Mouse (Mus musculus): ENCODE results near the gene Cnksr1. TPM values are rescaled to one million over a fixed set of nuclear protein-coding genes. Genes with fewer than 3 reads are reported as not detected.
A peak's percentile ranks its signal among the peaks of the same experiment; 100 is the strongest.

The Cnksr1 gene
- polyA plus RNA-seq, 1 experiment from 2014 or later: 2.1 TPM

DNA sequence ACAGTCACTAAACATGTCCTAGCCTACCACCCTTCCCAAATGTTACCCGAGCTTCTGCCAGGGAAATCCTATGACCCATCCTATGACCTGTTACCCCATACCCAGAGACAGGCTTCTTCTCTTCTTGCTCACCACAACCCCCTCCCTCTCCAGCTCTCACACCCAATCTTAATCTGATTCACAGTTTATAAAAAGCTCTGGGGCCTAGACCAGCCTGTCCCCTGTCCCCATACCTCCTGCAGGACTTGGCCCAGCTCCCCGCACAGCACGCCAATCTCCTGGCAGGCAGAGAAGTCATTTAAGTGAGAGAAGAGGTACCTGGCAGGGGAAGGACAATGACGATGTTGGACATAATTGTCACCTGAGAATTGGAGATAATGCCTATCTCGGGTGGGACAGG lies 3.3 kb downstream of the Cnksr1 start:
- 78% methylated on average over 5 of the region's 5 CpGs for WGBS
- no peak overlapping the region for H3K4me2 ChIP-seq (replicated peaks)
- no peaks in the 10 kb centered on the region for H3K9me3 ChIP-seq
- peaks cover 4% of the 10 kb centered on the region; the same call in 1 of the 2 replicates for H3K4me1 ChIP-seq
- ATAC-seq (ENCODE audit: insufficient number of reproducible peaks, insufficient read depth, low FRiP score, low TSS enrichment): no peak
- no peak overlapping the region for H3K27ac ChIP-seq
- H3K4me3 ChIP-seq: no peak overlapping the region
- no peak overlapping the region for H3K9ac ChIP-seq
- peaks cover 21% of the 10 kb centered on the region for H3K27me3 ChIP-seq
- no peaks in the 10 kb centered on the region for H3K36me3 ChIP-seq

DNA sequence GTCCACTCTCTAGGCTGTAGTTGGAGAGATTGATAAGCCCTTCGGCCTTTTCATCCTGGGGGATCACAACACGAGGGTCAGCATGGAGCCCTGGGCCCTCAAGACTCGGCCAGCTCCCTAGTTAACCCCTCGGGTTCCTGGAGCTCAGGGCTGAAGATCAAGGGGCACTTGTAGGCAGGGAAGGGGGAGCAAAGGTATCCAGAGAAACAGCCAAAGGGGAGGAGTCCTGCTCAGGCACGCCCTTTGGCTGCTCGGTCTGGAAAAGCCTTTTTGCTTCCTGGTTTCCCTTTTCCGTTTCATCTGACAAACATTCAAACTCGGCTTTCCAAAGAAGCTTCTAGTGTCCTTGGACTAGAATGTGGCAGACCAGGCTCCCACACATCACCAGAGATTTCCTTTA lies 7.8 kb downstream of the Cnksr1 start:
- H3K9me3 ChIP-seq: no peaks in the 10 kb centered on the region
- no peak overlapping the region for H3K9ac ChIP-seq
- H3K27me3 ChIP-seq: no peaks in the 10 kb centered on the region
- H3K27ac ChIP-seq: no peak overlapping the region
- H3K36me3 ChIP-seq: no peaks in the 10 kb centered on the region
- H3K4me1 ChIP-seq: no peaks in the 10 kb centered on the region
- no peak overlapping the region for H3K4me2 ChIP-seq (replicated peaks)
- WGBS: 41% methylated on average over 8 of the region's 8 CpGs
- ATAC-seq (ENCODE audit: insufficient number of reproducible peaks, insufficient read depth, low FRiP score, low TSS enrichment): no peak
- H3K4me3 ChIP-seq: no peak overlapping the region

DNA sequence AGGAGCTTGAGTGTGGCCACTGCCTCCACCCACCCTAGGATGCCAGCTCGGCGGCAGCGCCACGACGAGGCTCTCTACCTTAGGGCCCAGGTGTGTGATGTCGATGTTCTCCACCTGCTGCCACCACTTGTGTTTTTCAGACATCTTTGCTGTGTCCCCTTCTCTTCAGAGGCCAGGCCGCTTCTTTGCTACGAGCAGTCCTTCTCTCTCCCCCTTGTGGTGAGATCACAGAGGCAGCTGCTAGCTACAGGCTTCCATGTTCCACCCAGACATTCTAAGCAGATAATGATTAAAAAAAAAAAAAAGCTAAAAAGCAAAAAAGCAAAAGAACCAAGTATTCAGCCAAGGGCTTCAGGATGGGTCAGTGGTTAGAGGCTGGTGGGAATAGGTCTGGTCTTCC lies 11.0 kb downstream of the Cnksr1 start, which contains the start of gene Catsper4:
Gene Catsper4, minus strand, starts transcription at position 190 of the 400 bp plus-strand sequence.
- Histone ChIP-seq H3K36me3 (no peaks in the 10 kb centered on the region), H3K27ac (no peak within 1 kb of the TSS), H3K9ac (no peak within 1 kb of the TSS), H3K4me1 (no peaks in the 10 kb centered on the region), H3K4me2 (replicated peaks) (no peak within 1 kb of the TSS), H3K4me3 (no peak within 1 kb of the TSS), H3K27me3 (no peaks in the 10 kb centered on the region), H3K9me3 (no peaks in the 10 kb centered on the region)
- ATAC-seq (ENCODE audit: insufficient number of reproducible peaks, insufficient read depth, low FRiP score, low TSS enrichment): no peak
- 75% methylated on average over 8 of the region's 8 CpGs for WGBS

DNA sequence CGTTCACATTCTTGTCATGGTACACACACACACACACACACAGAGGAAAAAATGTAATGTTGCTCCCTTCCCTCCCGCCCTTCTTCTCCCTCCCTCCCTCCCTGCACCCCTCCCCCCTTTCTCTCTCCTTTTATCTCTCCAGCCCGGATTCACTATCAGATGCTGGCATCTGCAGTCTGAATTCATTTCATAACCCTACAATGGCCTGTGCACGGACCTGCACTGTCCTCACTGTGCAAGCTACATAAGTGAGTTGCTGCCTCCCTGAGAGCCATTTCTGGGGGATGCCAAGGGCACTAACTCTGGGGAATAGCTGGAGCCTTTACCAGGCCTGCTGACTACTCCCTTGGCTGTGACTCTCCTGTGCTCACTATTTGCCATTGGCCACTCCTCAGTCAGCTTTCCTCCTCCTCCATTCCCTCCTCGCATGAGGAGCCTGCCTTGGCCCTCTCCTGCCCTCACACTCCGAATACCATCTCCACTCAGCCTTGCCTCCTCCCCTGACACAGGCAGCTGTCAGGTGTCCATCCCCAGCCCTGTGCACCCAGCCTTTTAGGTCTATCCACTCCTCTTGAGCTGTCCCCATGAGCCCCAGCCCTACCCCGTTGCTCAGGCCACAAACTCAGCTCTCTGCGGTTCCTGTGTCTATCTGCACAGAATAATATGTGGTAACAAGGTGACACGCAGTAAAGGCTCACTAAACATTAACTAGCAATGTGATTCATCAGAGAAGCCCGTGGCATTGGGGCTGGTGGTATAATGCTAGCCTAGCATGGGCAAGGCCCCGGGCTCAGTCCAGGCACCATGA lies 15.2 kb downstream of the Cnksr1 start:
- no peak for ATAC-seq (ENCODE audit: insufficient number of reproducible peaks, insufficient read depth, low FRiP score, low TSS enrichment)
- no peaks in the 10 kb centered on the region for H3K4me1 ChIP-seq
- H3K4me2 ChIP-seq (replicated peaks): no peak overlapping the region
- H3K27me3 ChIP-seq: no peaks in the 10 kb centered on the region
- H3K4me3 ChIP-seq: no peak overlapping the region
- H3K9me3 ChIP-seq: no peaks in the 10 kb centered on the region
- no peak overlapping the region for H3K27ac ChIP-seq
- no peaks in the 10 kb centered on the region for H3K36me3 ChIP-seq
- no peak overlapping the region; the same call in 1 of the 2 replicates for H3K9ac ChIP-seq
- WGBS: 63% methylated on average over 11 of the region's 11 CpGs

DNA sequence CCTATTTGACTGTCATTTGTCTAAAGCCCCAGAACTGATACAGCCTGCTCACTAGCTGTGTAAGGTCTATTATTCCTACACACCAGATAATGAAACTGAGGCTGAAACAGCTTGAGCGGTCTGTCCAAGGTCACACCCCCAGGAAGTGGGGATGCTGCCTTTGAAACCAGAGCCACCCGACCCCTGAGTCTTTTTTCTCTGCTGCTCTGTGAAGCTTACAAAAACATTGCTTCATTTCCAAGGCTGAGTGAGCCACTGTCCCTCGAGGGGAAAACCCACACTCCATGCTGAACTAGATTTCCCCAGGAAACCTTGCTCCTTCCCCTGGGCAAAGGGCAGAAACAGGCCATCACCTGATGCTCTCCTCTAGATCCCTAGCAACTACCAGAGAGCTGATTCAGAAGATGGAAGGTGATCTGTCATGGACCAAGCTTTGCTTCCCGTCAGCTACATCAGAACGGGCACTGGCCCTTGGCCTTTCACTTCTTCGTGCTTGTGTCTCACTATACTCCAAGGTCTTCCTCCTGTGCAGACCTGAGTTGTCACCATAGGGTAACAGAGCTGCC lies 31.6 kb downstream of the Cnksr1 start:
- Histone ChIP-seq H3K4me3 (no peak overlapping the region), H3K9me3 (no peaks in the 10 kb centered on the region), H3K27ac (no peak overlapping the region), H3K36me3 (no peaks in the 10 kb centered on the region), H3K9ac (no peak overlapping the region), H3K4me2 (replicated peaks) (no peak overlapping the region), H3K27me3 (0 out of 2 replicates have a peak, but pooled peaks cover 7% of the 10 kb centered on the region), H3K4me1 (peaks cover 6% of the 10 kb centered on the region; the same call in 1 of the 2 replicates)
- 40% methylated on average over 6 of the region's 6 CpGs for WGBS
- no peak for ATAC-seq (ENCODE audit: insufficient number of reproducible peaks, insufficient read depth, low FRiP score, low TSS enrichment)

DNA sequence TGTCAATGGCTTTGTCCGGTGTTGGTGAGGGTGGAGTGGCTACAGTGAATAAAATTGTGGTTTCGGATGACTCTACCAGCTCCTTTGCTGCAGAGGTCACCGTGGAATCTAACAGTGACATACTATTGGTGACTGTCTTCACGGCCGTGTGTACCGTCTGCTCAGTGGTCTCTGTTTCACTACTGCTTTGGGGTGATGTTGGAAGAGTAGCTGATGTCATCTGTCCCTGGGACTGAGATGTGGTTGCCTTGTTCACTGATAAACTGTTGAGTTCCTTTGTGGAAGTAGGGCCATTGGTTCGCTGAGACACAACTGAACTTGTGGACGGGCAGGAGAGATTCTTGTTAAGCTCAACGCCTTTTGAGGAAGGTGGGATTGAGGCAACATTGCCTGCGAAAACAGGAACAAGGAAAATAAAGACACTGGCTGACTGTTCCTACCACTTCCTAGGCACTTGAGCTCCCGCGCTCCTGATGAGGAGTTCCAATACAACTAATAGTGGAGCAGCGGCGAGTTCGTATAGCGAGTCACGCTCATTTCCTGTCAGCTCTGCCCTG lies 34.8 kb downstream of the Cnksr1 start:
- no peak overlapping the region for H3K9ac ChIP-seq
- no peak for ATAC-seq (ENCODE audit: insufficient number of reproducible peaks, insufficient read depth, low FRiP score, low TSS enrichment)
- 0 out of 2 replicates have a peak, but pooled peaks cover under 1% of the 10 kb centered on the region for H3K27me3 ChIP-seq
- no peaks in the 10 kb centered on the region for H3K36me3 ChIP-seq
- H3K4me3 ChIP-seq: no peak overlapping the region
- no peaks in the 10 kb centered on the region for H3K9me3 ChIP-seq
- H3K4me1 ChIP-seq: peaks cover 6% of the 10 kb centered on the region; the same call in 1 of the 2 replicates
- no peak overlapping the region for H3K4me2 ChIP-seq (replicated peaks)
- 78% methylated on average over 17 of the region's 17 CpGs for WGBS
- no peak overlapping the region for H3K27ac ChIP-seq

DNA sequence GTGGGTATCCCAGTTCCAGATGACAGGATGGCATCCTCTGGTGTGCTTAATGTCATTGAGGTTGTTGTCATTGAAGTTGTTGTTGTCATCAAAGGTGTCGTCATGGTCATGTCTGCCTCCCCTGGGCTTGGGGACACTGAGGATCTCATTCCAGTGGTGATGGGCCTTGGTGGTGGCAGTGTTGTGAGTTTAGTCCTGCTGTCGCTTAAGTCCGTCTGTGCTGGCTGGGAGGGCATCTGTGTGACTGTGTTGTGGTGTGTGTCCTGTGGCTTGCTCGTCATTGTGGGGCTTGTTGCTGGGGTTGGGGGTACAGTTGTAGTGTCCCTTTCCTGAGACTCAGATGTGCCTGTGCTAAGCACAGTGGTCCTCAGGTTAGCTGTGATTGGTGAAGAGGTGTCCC lies 35.3 kb downstream of the Cnksr1 start, which contains the start of gene Gm7534:
Gene Gm7534, minus strand, starts transcription at position 101 of the 400 bp plus-strand sequence.
- Histone ChIP-seq H3K4me2 (replicated peaks) (no peak within 1 kb of the TSS), H3K9ac (no peak within 1 kb of the TSS), H3K27me3 (no peaks in the 10 kb centered on the region), H3K9me3 (no peaks in the 10 kb centered on the region), H3K27ac (no peak within 1 kb of the TSS), H3K4me1 (peaks cover 6% of the 10 kb centered on the region; the same call in 1 of the 2 replicates), H3K4me3 (no peak within 1 kb of the TSS), H3K36me3 (no peaks in the 10 kb centered on the region)
- ATAC-seq (ENCODE audit: insufficient number of reproducible peaks, insufficient read depth, low FRiP score, low TSS enrichment): no peak
- 92% methylated on average over 4 of the region's 4 CpGs for WGBS

DNA sequence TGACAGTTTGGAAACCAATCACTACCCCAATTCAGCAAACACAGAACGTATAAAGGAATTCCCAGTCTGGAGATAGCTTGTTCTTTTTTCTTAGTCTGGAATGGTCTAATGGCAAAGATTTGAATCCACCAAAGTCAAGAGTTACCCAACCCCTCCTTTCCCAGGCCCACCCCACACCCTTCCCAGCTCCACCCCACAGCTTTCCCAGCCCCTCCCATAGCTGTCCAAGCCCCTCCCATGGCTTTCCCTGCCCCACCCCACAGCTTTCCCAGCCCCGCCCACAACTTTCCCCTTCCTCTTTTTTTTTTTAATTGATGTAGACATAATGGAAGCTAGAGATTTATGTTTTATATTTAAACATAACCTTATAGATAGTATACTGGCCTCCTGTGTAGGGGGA lies 38.8 kb downstream of the Cnksr1 start:
- H3K9me3 ChIP-seq: no peaks in the 10 kb centered on the region
- H3K4me3 ChIP-seq: no peak overlapping the region
- no peak overlapping the region for H3K27ac ChIP-seq
- H3K4me1 ChIP-seq: no peaks in the 10 kb centered on the region
- no peak overlapping the region for H3K4me2 ChIP-seq (replicated peaks)
- ATAC-seq (ENCODE audit: insufficient number of reproducible peaks, insufficient read depth, low FRiP score, low TSS enrichment): no peak
- H3K27me3 ChIP-seq: no peaks in the 10 kb centered on the region
- no peak overlapping the region for H3K9ac ChIP-seq
- WGBS: 66% methylated on average over 2 of the region's 2 CpGs
- no peaks in the 10 kb centered on the region for H3K36me3 ChIP-seq

DNA sequence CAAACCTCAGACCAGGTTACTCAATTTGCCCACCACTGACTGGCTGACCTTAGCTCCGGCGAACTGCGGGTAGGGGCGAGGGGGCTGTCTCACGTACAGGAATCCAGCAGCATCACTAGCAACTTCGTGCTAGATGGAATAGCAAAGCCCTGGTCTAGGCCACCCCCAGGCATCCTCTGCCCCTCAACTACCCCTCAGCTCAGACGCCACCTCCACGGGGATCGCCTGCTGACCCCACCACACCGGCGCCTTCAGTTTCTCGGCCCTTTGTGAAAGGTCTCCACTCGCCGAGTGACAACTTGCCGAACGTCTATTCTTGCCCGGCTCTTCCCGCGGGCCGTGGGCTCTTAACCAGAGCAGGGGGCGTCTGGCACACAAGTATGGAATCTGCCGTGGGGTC lies 51.9 kb downstream of the Cnksr1 start:
- H3K36me3 ChIP-seq: no peaks in the 10 kb centered on the region
- H3K4me1 ChIP-seq: peaks cover 7% of the 10 kb centered on the region
- ATAC-seq (ENCODE audit: insufficient number of reproducible peaks, insufficient read depth, low FRiP score, low TSS enrichment): no peak
- H3K4me2 ChIP-seq (replicated peaks): peak overlapping the region; percentile 95
- peak overlapping the region; percentile 89 for H3K9ac ChIP-seq
- WGBS: under 1% methylated on average over 22 of the region's 22 CpGs
- peak overlapping the region; percentile 83 for H3K4me3 ChIP-seq
- H3K27me3 ChIP-seq: no peaks in the 10 kb centered on the region
- no peaks in the 10 kb centered on the region for H3K9me3 ChIP-seq
- H3K27ac ChIP-seq: peak overlapping the region; percentile 80

DNA sequence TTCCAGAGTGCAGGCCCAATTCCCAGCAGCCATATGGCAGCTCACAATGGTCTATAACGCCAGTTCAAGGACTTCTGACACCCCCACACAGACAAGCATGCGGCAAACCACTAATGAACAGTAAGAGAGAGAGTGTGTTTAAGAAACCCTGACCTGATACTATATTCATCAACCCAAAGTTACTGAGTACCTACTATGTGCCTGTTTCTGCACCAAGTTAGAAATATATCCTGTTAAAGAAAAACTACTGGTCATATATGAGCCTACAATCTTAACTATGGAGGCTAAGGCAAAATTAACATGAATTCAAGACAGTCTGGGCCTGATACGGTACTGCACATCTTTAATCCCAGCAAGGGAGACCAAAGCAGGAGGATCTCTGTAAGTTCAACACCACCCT lies 52.6 kb downstream of the Cnksr1 start:
- H3K4me1 ChIP-seq: peaks cover 7% of the 10 kb centered on the region
- 81% methylated on average over 3 of the region's 3 CpGs for WGBS
- H3K36me3 ChIP-seq: no peaks in the 10 kb centered on the region
- H3K9me3 ChIP-seq: no peaks in the 10 kb centered on the region
- peak overlapping the region; percentile 83; the same call in 1 of the 2 replicates for H3K4me3 ChIP-seq
- peak overlapping the region; percentile 95 for H3K4me2 ChIP-seq (replicated peaks)
- no peak for ATAC-seq (ENCODE audit: insufficient number of reproducible peaks, insufficient read depth, low FRiP score, low TSS enrichment)
- H3K27ac ChIP-seq: no peak overlapping the region
- H3K9ac ChIP-seq: peak overlapping the region; percentile 89
- no peaks in the 10 kb centered on the region for H3K27me3 ChIP-seq

DNA sequence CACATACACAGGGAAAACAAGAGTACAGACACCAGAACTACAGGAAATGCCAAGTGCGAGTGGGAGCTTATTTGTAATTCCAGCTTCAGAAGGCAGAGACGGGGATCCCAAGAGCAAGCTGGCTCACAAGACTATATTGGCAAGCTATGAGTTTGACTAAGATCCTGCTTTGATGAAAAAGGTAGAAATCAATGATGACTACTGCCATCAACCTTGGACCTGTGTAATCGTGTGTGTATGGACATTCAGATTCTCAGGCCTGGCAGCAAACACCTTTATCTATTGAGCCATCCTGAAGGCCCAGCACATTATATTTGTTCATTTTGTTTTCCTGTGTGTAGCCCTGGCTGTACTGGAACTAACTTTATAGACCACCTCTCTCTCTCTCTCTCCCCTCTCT lies 54.5 kb downstream of the Cnksr1 start:
- Histone ChIP-seq H3K27ac (no peak overlapping the region), H3K9me3 (no peaks in the 10 kb centered on the region), H3K27me3 (no peaks in the 10 kb centered on the region), H3K4me2 (replicated peaks) (no peak overlapping the region), H3K36me3 (no peaks in the 10 kb centered on the region), H3K4me3 (no peak overlapping the region), H3K9ac (no peak overlapping the region), H3K4me1 (peaks cover 7% of the 10 kb centered on the region)
- 87% methylated on average over 3 of the region's 3 CpGs for WGBS
- ATAC-seq (ENCODE audit: insufficient number of reproducible peaks, insufficient read depth, low FRiP score, low TSS enrichment): no peak

DNA sequence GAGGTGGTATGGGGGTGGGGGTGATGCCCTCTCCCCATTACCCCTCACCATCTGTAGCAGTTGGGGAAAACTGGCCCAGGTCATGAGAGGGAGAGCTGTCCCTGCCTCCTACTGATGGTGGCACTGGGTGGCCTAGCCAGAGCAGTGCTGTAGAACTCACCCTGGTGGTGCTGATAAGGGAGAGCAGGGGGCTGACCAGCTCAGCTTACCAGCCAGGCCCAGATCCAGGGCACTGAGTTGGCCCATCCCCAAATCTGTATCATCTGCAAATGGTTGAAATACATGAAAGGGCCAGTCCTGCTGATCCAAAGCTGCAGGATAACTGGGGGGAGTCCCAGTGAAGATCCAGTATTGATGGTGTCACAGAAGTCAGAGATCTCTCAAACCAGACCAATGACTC lies 56.4 kb downstream of the Cnksr1 start:
- no peak overlapping the region for H3K4me2 ChIP-seq (replicated peaks)
- no peak for ATAC-seq (ENCODE audit: insufficient number of reproducible peaks, insufficient read depth, low FRiP score, low TSS enrichment)
- no peak overlapping the region for H3K9ac ChIP-seq

More for the DNA sequence above, 56.4 kb downstream of the Cnksr1 start:
- no peak overlapping the region for H3K4me3 ChIP-seq
- no peaks in the 10 kb centered on the region for H3K9me3 ChIP-seq
- H3K27ac ChIP-seq: no peak overlapping the region
- H3K4me1 ChIP-seq: peaks cover 7% of the 10 kb centered on the region
- H3K27me3 ChIP-seq: no peaks in the 10 kb centered on the region
- H3K36me3 ChIP-seq: no peaks in the 10 kb centered on the region

All from embryonic facial prominence, embryonic 12.5 days (tissue).